Mouse (Mus musculus) heart, embryonic 11.5 days (tissue): ENCODE measurements around the gene Ppp1cb. TPM values are rescaled to one million over a fixed set of nuclear protein-coding genes. Genes with fewer than 3 reads are reported as not detected.
"Not testable (repeated sequence)": the region's sequence is repeated elsewhere in the genome, so short reads cannot be mapped to it uniquely, and the experiment has no call there.

Source experiments
- ATAC-seq: fragments of 200-750 bp; cut with Nextera tagmentation; replicated peaks from 2 replicates; pipeline ENCODE4 v1.8.0; 2017; ENCODE audit warnings: moderate library complexity; ENCODE audit not compliant: insufficient number of reproducible peaks, low FRiP score, low TSS enrichment
- H3K27ac ChIP-seq: fragments of 300-500 bp; sonication (generic); 2 replicates; pipeline ENCODE4 v1.5.1; 2014; ENCODE audit warnings: mild to moderate bottlenecking, low read depth, low read length
- H3K27me3 ChIP-seq: fragments of 300-500 bp; sonication (generic); 2 replicates; pipeline ENCODE4 v1.6.1; 2014; ENCODE audit warnings: mild to moderate bottlenecking, low read length, mixed read lengths; ENCODE audit not compliant: control insufficient read depth, insufficient read depth
- H3K36me3 ChIP-seq: fragments of 300-500 bp; sonication (generic); 2 replicates; pipeline ENCODE4 v1.6.1; 2014; ENCODE audit warnings: mild to moderate bottlenecking, low read length, moderate library complexity, mixed read lengths; ENCODE audit not compliant: control insufficient read depth, insufficient read depth
- H3K4me1 ChIP-seq: fragments of 300-500 bp; sonication (generic); 2 replicates; pipeline ENCODE4 v1.6.1; 2014; ENCODE audit warnings: low read length; ENCODE audit not compliant: control insufficient read depth, insufficient read depth
- H3K4me2 ChIP-seq: fragments of 300-500 bp; sonication (generic); 2 replicates; pipeline ENCODE4 v1.6.1; 2014; ENCODE audit warnings: mild to moderate bottlenecking, moderate library complexity
- H3K4me3 ChIP-seq: fragments of 300-500 bp; sonication (generic); 2 replicates; pipeline ENCODE4 v1.5.1; 2014; ENCODE audit warnings: low read depth, low read length
- H3K9ac ChIP-seq: fragments of 300-500 bp; sonication (generic); 2 replicates; pipeline ENCODE4 v1.6.1; 2014; ENCODE audit warnings: mild to moderate bottlenecking, low read depth, low read length, moderate library complexity
- H3K9me3 ChIP-seq: fragments of 300-500 bp; sonication (generic); replicated peaks from 2 replicates; pipeline ENCODE4 v1.6.1; 2016; ENCODE audit warnings: low read length; ENCODE audit not compliant: control insufficient read depth
- WGBS: fragments of 180-500 bp; shearing (Covaris S2); extraction: QIAGEN DNeasy Blood & Tissue Kit; methylation state at CpG from one replicate; pipeline ENCODE4 v1.1.7; 2014; ENCODE audit not compliant: insufficient replicate concordance; 5-methylcytosine and 5-hydroxymethylcytosine counted together
- polyA plus RNA-seq: library from polyadenylated mRNA; unstranded; fragments of >200 nt; fragmentation: Nextera tagmentation; extraction: Ambion mirVana; gene quantifications from 2 replicates; pipeline ENCODE4 v1.2.1, GENCODE M21; 2014

Ppp1cb gene
- polyA plus RNA-seq, 1 experiment from 2014 or later = 264 TPM

DNA sequence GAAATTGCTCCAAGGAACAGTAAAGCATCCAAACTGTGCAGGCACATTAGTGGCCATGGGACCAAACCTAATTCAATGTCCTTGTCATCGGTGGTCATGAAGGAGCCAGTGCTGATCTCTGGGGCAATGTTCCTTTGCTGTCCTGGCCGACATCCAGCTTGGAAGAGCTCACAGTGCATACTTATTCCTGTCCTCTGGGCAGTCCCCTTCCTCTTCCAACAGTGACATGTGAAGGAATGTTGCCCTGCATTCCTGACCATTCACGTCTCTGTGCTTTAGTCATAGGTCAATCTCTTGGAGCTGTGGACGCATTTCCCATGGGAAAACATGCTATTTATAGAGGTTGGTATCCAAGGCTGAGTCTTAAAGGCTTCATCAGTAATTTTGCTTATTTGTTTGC lies 41.8 kb upstream of the Ppp1cb start:
- H3K4me3 ChIP-seq = no peak overlapping the region
- H3K4me2 ChIP-seq = peak overlapping the region; percentile 30
- 17% methylated on average over 4 of the region's 4 CpGs for WGBS
- ATAC-seq = peak; percentile 66; the same call in 1 of the 2 replicates
- peaks cover 20% of the 10 kb centered on the region for H3K4me1 ChIP-seq
- H3K9ac ChIP-seq = no peak overlapping the region
- no peaks in the 10 kb centered on the region for H3K36me3 ChIP-seq
- no peaks in the 10 kb centered on the region for H3K9me3 ChIP-seq
- H3K27ac ChIP-seq = peak overlapping the region; percentile 84
- no peaks in the 10 kb centered on the region for H3K27me3 ChIP-seq

GRCm38 (mm10) chr5:32422081-32422589 lies 36.5 kb upstream of the Ppp1cb start:
- WGBS = 31% methylated on average over 15 of the region's 15 CpGs
- no peaks in the 10 kb centered on the region for H3K9me3 ChIP-seq

GRCm38 (mm10) chr5:32423339-32424046 lies 35.1 kb upstream of the Ppp1cb start:
- 68% methylated on average over 11 of the region's 11 CpGs for WGBS
- no peaks in the 10 kb centered on the region for H3K9me3 ChIP-seq
- peaks cover 12% of the 10 kb centered on the region for H3K4me1 ChIP-seq
- H3K9ac ChIP-seq = no peak overlapping the region
- H3K36me3 ChIP-seq = no peaks in the 10 kb centered on the region
- H3K27me3 ChIP-seq = no peaks in the 10 kb centered on the region
- ATAC-seq = no peak
- H3K27ac ChIP-seq = no peak overlapping the region
- H3K4me2 ChIP-seq = no peak overlapping the region
- no peak overlapping the region for H3K4me3 ChIP-seq

More at GRCm38 (mm10) chr5:32422081-32422589, 36.5 kb upstream of the Ppp1cb start:
- Histone ChIP-seq H3K9ac (no peak overlapping the region), H3K36me3 (no peaks in the 10 kb centered on the region), H3K27ac (no peak overlapping the region), H3K4me3 (no peak overlapping the region), H3K4me1 (peaks cover 12% of the 10 kb centered on the region), H3K4me2 (peak overlapping the region; percentile 37; the same call in 1 of the 2 replicates), H3K27me3 (no peaks in the 10 kb centered on the region)
- ATAC-seq = no peak

DNA sequence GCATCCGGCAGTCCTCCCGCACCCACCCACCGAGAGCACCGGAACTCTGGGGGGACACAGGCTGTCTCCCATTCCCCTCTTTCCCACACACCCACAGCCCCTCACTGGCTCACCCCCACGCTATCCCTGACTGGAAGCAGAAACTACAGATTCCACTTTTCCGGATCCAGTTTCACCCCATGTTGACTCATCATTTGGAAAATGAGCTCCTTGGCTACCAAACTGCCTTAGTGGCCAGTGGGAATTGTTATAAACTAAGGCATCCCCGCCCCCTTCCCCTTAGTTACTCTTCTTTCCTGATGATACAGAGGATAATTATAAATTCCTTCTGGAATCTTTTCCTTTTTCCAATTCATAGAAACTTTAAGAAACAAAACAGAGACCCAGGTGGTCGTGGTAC lies 34.2 kb upstream of the Ppp1cb start:
- Histone ChIP-seq H3K4me3 (no peak overlapping the region), H3K27ac (no peak overlapping the region), H3K4me1 (peaks cover 12% of the 10 kb centered on the region), H3K9me3 (no peaks in the 10 kb centered on the region), H3K4me2 (no peak overlapping the region), H3K36me3 (no peaks in the 10 kb centered on the region), H3K27me3 (no peaks in the 10 kb centered on the region), H3K9ac (no peak overlapping the region)
- no peak for ATAC-seq
- WGBS = 88% methylated on average over 8 of the region's 8 CpGs

GRCm38 (mm10) chr5:32425485-32426171 lies 33.0 kb upstream of the Ppp1cb start:
- no peak for ATAC-seq

GRCm38 (mm10) chr5:32430399-32430798 lies 28.2 kb upstream of the Ppp1cb start:
- no peak for ATAC-seq
- Histone ChIP-seq H3K9me3 (no peaks in the 10 kb centered on the region), H3K4me2 (no peak overlapping the region), H3K9ac (no peak overlapping the region), H3K4me1 (no peaks in the 10 kb centered on the region), H3K27me3 (no peaks in the 10 kb centered on the region), H3K4me3 (no peak overlapping the region), H3K27ac (no peak overlapping the region), H3K36me3 (no peaks in the 10 kb centered on the region)
- 79% methylated on average over 1 of the region's 1 CpGs for WGBS

More at GRCm38 (mm10) chr5:32425485-32426171, 33.0 kb upstream of the Ppp1cb start:
- Histone ChIP-seq H3K27ac (no peak overlapping the region), H3K27me3 (no peaks in the 10 kb centered on the region), H3K9me3 (no peaks in the 10 kb centered on the region), H3K4me2 (no peak overlapping the region), H3K4me1 (peaks cover 12% of the 10 kb centered on the region), H3K9ac (no peak overlapping the region), H3K36me3 (no peaks in the 10 kb centered on the region), H3K4me3 (no peak overlapping the region)
- 67% methylated on average over 14 of the region's 14 CpGs for WGBS

DNA sequence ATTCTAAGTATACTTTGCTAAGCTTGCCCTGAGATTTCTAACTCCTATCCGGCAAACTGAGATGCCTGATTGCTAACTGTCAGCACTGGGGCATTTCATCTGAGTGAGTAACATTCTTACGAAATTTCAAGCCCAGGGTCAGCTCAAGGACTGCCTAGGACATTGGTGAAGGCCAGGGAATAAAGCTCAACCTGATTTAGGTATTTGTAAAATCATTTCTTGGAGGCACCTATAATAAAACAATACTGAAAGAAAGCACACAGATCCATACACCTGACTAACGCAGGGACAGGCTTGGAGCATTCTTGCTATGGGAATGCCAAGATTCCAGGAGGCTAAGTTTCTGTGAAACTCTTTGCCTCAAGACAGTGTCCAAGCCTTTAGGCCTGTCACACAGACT lies 24.3 kb upstream of the Ppp1cb start:
- not testable (repeated sequence) for H3K4me2 ChIP-seq, H3K9me3 ChIP-seq, H3K4me3 ChIP-seq, H3K27me3 ChIP-seq, H3K36me3 ChIP-seq, H3K4me1 ChIP-seq, ATAC-seq, H3K27ac ChIP-seq, H3K9ac ChIP-seq
- 72% methylated on average over 3 of the region's 3 CpGs for WGBS

- H3K9me3 ChIP-seq = no peaks in the 10 kb centered on the region
- no peaks in the 10 kb centered on the region for H3K4me1 ChIP-seq
- no peak overlapping the region for H3K4me3 ChIP-seq
- H3K4me2 ChIP-seq = no peak overlapping the region
- no peaks in the 10 kb centered on the region for H3K36me3 ChIP-seq
- H3K27me3 ChIP-seq = no peaks in the 10 kb centered on the region
- no peak overlapping the region for H3K27ac ChIP-seq
- no peak overlapping the region for H3K9ac ChIP-seq
- ATAC-seq = no peak
- WGBS = 82% methylated on average over 3 of the region's 3 CpGs
Measured at GRCm38 (mm10) chr5:32435612-32436011, 23.0 kb upstream of the Ppp1cb start.
